Mouse (Mus musculus) embryonic fibroblast, embryonic 13.5 days (primary cell): Measurements from ENCODE around the gene Vil1.
A peak's percentile ranks its signal among the peaks of the same experiment; 100 is the strongest.

ENCODE experiments used
- CTCF ChIP-seq: IDR thresholded peaks from 2 replicates; pipeline ENCODE4 v1.5.1; 2011; ENCODE audit warnings: mild to moderate bottlenecking, control low read depth, low read length, moderate library complexity, borderline replicate concordance; ENCODE audit not compliant: insufficient read depth
- POLR2A ChIP-seq: IDR thresholded peaks from 2 replicates; pipeline ENCODE4 v1.6.1; 2011; ENCODE audit warnings: low read depth, mild to moderate bottlenecking, control low read depth, low read length, moderate library complexity

- TF ChIP-seq POLR2A: peak; percentile 95
- peak; percentile 60; the same call in 1 of the 2 replicates for TF ChIP-seq CTCF
Observed at GRCm38 (mm10) chr1:74397268-74397918, 11.8 kb upstream of the Vil1 start.
